Comparison of ENCODE assay signal across 8 mouse cellular contexts in genomic region chr4:119019013-119019781, GRCm38 (mm10). TPM values are rescaled to one million over a fixed set of nuclear protein-coding genes. Genes with fewer than 3 reads are reported as not detected.
DNase-seq lines count a peak whose midpoint lies in the region; ATAC-seq lines count a peak whose summit lies in the region.

No protein-coding gene starts in this region.

- H3K27ac ChIP-seq in heart, embryonic 11.5 days (ENCODE audit: low read depth, low read length) = peak overlapping the region; percentile 94
- H3K27ac ChIP-seq in hindbrain, embryonic 15.5 days (replicated peaks) = peak overlapping the region; percentile 43; the same call in 1 of the 2 replicates
- peak overlapping the region; percentile 21; the same call in 1 of the 2 replicates for H3K27ac ChIP-seq in midbrain, embryonic 15.5 days

- DNase-seq in heart, adult 9 months (ENCODE audit: low spot score in 2 of 2) = no peak
- peak; percentile 65 for DNase-seq in embryo, embryonic 11 days
- no peak for DNase-seq in adrenal gland, postnatal 14 days
- no peak for DNase-seq in spleen, postnatal 14 days (ENCODE audit: low spot score in 2 of 2)

- no peaks in the 10 kb centered on the region for H3K9me3 ChIP-seq in heart, embryonic 11.5 days (replicated peaks; ENCODE audit: control insufficient read depth, low read length)
- no peaks in the 10 kb centered on the region for H3K9me3 ChIP-seq in hindbrain, embryonic 15.5 days
- no peaks in the 10 kb centered on the region for H3K9me3 ChIP-seq in midbrain, embryonic 15.5 days

- peak overlapping the region; percentile 2 for H3K4me2 ChIP-seq in heart, embryonic 11.5 days
- peak overlapping the region; percentile 25; the same call in 1 of the 2 replicates for H3K4me2 ChIP-seq in hindbrain, embryonic 15.5 days
- H3K4me2 ChIP-seq in midbrain, embryonic 15.5 days = peak overlapping the region; percentile 33

- peak; percentile 62 for ATAC-seq in heart, embryonic 11.5 days (replicated peaks; ENCODE audit: insufficient number of reproducible peaks, low FRiP score, low TSS enrichment)
- ATAC-seq in hindbrain, embryonic 15.5 days (ENCODE audit: low FRiP score, low read depth) = peak; percentile 47; the same call in 1 of the 2 replicates
- ATAC-seq in midbrain, embryonic 15.5 days (replicated peaks) = peak; percentile 57
- no peak for ATAC-seq in erythroid progenitor cell, adult 5-6 weeks (replicated peaks; ENCODE audit: low FRiP score, poor library complexity, severe bottlenecking)

- 26% methylated on average over 12 of the region's 12 CpGs for whole genome bisulfite sequencing in heart, embryonic 11.5 days (ENCODE audit: insufficient replicate concordance)
- 48% methylated on average over 12 of the region's 12 CpGs for WGBS in hindbrain, embryonic 15.5 days
- WGBS in midbrain, embryonic 15.5 days = 45% methylated on average over 12 of the region's 12 CpGs

- peaks cover 48% of the 10 kb centered on the region for H3K4me1 ChIP-seq in heart, embryonic 11.5 days (ENCODE audit: control insufficient read depth, insufficient read depth, low read length)
- peaks cover 9% of the 10 kb centered on the region for H3K4me1 ChIP-seq in hindbrain, embryonic 15.5 days (replicated peaks)
- H3K4me1 ChIP-seq in midbrain, embryonic 15.5 days = peaks cover 8% of the 10 kb centered on the region

- H3K9ac ChIP-seq in heart, embryonic 11.5 days (ENCODE audit: low read depth, low read length) = peak overlapping the region; percentile 54; the same call in 1 of the 2 replicates
- H3K9ac ChIP-seq in hindbrain, embryonic 15.5 days = no peak overlapping the region; the same call in 1 of the 2 replicates
- no peak overlapping the region for H3K9ac ChIP-seq in midbrain, embryonic 15.5 days

- H3K36me3 ChIP-seq in heart, embryonic 11.5 days (ENCODE audit: control insufficient read depth, insufficient read depth, low read length) = no peaks in the 10 kb centered on the region
- H3K36me3 ChIP-seq in hindbrain, embryonic 15.5 days = no peaks in the 10 kb centered on the region
- H3K36me3 ChIP-seq in midbrain, embryonic 15.5 days (replicated peaks) = no peaks in the 10 kb centered on the region

- no peak overlapping the region for H3K4me3 ChIP-seq in heart, embryonic 11.5 days (ENCODE audit: low read depth, low read length)
- no peak overlapping the region for H3K4me3 ChIP-seq in hindbrain, embryonic 15.5 days
- no peak overlapping the region for H3K4me3 ChIP-seq in midbrain, embryonic 15.5 days

- no peaks in the 10 kb centered on the region for H3K27me3 ChIP-seq in heart, embryonic 11.5 days (ENCODE audit: control insufficient read depth, insufficient read depth, low read length)
- no peaks in the 10 kb centered on the region for H3K27me3 ChIP-seq in hindbrain, embryonic 15.5 days
- H3K27me3 ChIP-seq in midbrain, embryonic 15.5 days (replicated peaks) = no peaks in the 10 kb centered on the region

RNA-seq across cellular contexts. Expression of gene Lao1, which starts 57.8 kb away (rescaled TPM):
- not detected in 2 replicates for polyA plus RNA-seq in heart, embryonic 11.5 days (2014; fragmentation: Nextera tagmentation; extraction: Ambion mirVana)
- not detected in 2 replicates for polyA plus RNA-seq in hindbrain, embryonic 15.5 days (2015; fragmentation: Nextera tagmentation; extraction: Ambion mirVana)
- not detected in 2 replicates for polyA plus RNA-seq in midbrain, embryonic 15.5 days (2015; fragmentation: Nextera tagmentation; extraction: Ambion mirVana)
- total RNA-seq in adrenal gland, postnatal 14 days (2021) = 0.33 and 0.60 TPM in 2 replicates
- total RNA-seq in erythroid progenitor cell, adult 5-6 weeks (2015; ENCODE audit: low replicate concordance) = not detected in 2 replicates
- not detected in 2 replicates for total RNA-seq in erythroid progenitor cell, adult 5-6 weeks (2017; ENCODE audit: low replicate concordance)

Comparison
In these comparisons a context has a peak if more than half of its experiments do, and no peak if none do; other contexts are left out.
1. H3K27ac ChIP-seq: peak in every context shown above with its lines; median percentile 94 in heart, embryonic 11.5 days; 43 in hindbrain, embryonic 15.5 days; 21 in midbrain, embryonic 15.5 days.